Mouse (Mus musculus): Measurements from ENCODE around the gene Trat1.

The Trat1 gene

GRCm38 (mm10) chr16:48720259-48720658 is 51.6 kb downstream of the Trat1 start:
- no peak for DNase-seq (ENCODE audit: extremely low spot score)

DNA sequence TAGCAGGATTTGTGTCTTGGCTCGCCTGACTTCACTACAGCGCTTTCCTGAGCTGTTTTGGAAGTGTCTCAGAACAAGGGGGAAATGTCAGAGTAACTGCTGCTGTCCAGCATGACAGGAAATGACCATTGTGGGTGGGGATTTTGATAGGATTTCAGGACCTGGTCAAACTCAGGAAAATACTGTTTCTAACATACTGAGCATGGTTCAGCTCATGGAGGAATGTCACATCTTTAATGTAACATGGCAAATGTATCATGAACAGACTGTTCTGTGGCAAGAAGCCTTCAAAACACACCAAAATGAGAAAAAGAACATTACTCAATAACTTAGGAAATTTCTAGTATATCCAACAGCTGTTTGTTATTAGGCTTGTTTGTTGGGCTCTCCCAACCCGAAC is 52.1 kb downstream of the Trat1 start:
- DNase-seq (ENCODE audit: extremely low spot score), result no peak

DNA sequence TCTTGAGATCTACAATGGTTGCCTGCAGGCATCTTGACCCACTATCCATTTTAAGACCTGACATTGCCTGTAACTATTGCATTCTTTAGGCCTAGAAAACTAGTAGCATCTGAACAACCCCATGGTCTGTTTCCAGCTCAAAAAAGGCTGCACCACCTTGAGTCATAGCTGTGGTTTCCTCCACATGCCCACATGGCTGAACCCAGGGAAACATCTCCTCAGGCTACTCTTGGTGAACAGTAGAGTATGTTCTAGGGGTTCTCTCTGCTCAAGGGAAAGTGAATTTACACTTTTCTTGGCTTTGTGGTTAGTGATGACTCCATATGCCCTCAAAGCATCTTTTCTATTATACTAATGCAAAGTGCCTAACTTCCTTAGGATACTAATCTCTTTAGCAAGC is 55.5 kb downstream of the Trat1 start:
- no peak for DNase-seq (ENCODE audit: extremely low spot score)

GRCm38 (mm10) chr16:48701896-48702295 is 69.9 kb downstream of the Trat1 start:
- no peak for DNase-seq (ENCODE audit: extremely low spot score)

Measured in embryo, embryonic 9.5 days (tissue).